Mouse (Mus musculus) C2C12 (cell line): ENCODE measurements at regions not wholly inside any gene's neighbourhood (a gene's known extent, or its start where the extent isn't known, plus 50 kb on each side); places are given as distances from the start of the nearest gene placed in this dataset.

Experiments
- CEBPB ChIP-seq: IDR thresholded peaks from one replicate; pipeline ENCODE4 v1.6.1; 2011; ENCODE audit warnings: low read depth, mild to moderate bottlenecking, control low read depth, moderate library complexity
- CTCF ChIP-seq: IDR thresholded peaks from one replicate; pipeline ENCODE4 v1.5.1; 2011; ENCODE audit not compliant: control insufficient read depth, insufficient read depth, insufficient read length
- MAX ChIP-seq: IDR thresholded peaks from one replicate; pipeline ENCODE4 v1.6.1; 2011; ENCODE audit warnings: mild to moderate bottlenecking, control low read depth
- MYOD1 ChIP-seq: IDR thresholded peaks from one replicate; pipeline ENCODE4 v1.6.1; 2011; ENCODE audit warnings: low read depth; ENCODE audit not compliant: control insufficient read depth, insufficient read length
- MYOG ChIP-seq: IDR thresholded peaks from one replicate; pipeline ENCODE4 v1.6.1; 2011; ENCODE audit not compliant: control insufficient read depth, insufficient read length; ENCODE audit errors: extremely low read depth

DNA sequence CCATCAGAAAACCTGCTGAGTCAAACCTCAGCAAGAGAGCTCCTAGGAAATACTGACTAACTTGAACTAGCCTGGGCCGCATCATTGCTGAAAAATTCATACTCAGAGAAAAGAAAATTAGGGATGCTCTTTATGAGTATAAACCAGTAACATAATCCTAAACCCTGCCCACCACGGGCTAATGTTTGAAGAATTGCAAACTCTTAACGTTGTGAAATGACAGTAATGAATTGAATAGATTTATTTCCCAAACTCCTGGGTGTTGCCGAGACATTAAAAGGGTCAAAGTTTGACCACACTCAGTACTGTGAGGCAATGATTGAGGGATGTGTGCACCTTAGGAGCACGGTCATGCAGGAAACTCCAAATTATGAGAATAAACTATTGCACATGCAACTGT, 125.3 kb downstream of the Gipc2 start:
- no peak for TF ChIP-seq MYOG
- no peak for TF ChIP-seq CTCF
- TF ChIP-seq MAX: no peak
- no peak for TF ChIP-seq MYOD1
- TF ChIP-seq CEBPB: no peak
